Mouse (Mus musculus) heart, embryonic 14.5 days (tissue): ENCODE measurements around the gene Efcab11. TPM values are rescaled to one million over a fixed set of nuclear protein-coding genes. Genes with fewer than 3 reads are reported as not detected.

ENCODE experiments used
- ATAC-seq: fragments of 200-750 bp; cut with Nextera tagmentation; 2 replicates; pipeline ENCODE4 v1.8.0; 2017; ENCODE audit warnings: low read depth, moderate TSS enrichment; ENCODE audit not compliant: insufficient number of reproducible peaks, insufficient read depth, low FRiP score
- H3K27ac ChIP-seq, 2 experiments: fragments of 200-500 bp in 1 of 2; fragments of 300-500 bp in 1 of 2; sonication (generic) in 1 of 2; replicated peaks in 1 of 2; 2 replicates each; pipeline ENCODE4 v1.5.1; 2012 to 2014; ENCODE audit warnings: low read depth in 2 of 2, low read length in 2 of 2, control low read depth in 1 of 2, mild to moderate bottlenecking in 1 of 2, mixed read lengths in 1 of 2; ENCODE audit not compliant: control insufficient read depth in 1 of 2, insufficient read depth in 1 of 2
- H3K27me3 ChIP-seq: fragments of 300-500 bp; sonication (generic); 2 replicates; pipeline ENCODE4 v1.6.1; 2014; ENCODE audit warnings: mild to moderate bottlenecking, low read length, control low read depth; ENCODE audit not compliant: control insufficient read depth, insufficient read depth
- H3K36me3 ChIP-seq: fragments of 300-500 bp; sonication (generic); 2 replicates; pipeline ENCODE4 v1.6.1; 2014; ENCODE audit warnings: mild to moderate bottlenecking, control low read depth, low read length, mixed read lengths; ENCODE audit not compliant: control insufficient read depth, insufficient read depth
- H3K4me1 ChIP-seq, 2 experiments: fragments of 200-500 bp in 1 of 2; fragments of 300-500 bp in 1 of 2; sonication (generic) in 1 of 2; 2 replicates each; pipeline ENCODE4 v1.6.1; 2012 to 2014; ENCODE audit warnings: low read length in 2 of 2, control low read depth in 1 of 2, mixed read lengths in 1 of 2; ENCODE audit not compliant: control insufficient read depth in 2 of 2, insufficient read depth in 2 of 2
- H3K4me2 ChIP-seq: fragments of 300-500 bp; sonication (generic); 2 replicates; pipeline ENCODE4 v1.6.1; 2014; ENCODE audit warnings: mild to moderate bottlenecking, low read length
- H3K4me3 ChIP-seq, 2 experiments: fragments of 200-500 bp in 1 of 2; fragments of 300-500 bp in 1 of 2; sonication (generic) in 1 of 2; 2 replicates each; pipeline ENCODE4 v1.5.1; 2012 to 2014; ENCODE audit warnings: low read length in 2 of 2, mild to moderate bottlenecking in 2 of 2, control low read depth in 1 of 2, low read depth in 1 of 2, moderate library complexity in 1 of 2; ENCODE audit not compliant: control insufficient read depth in 1 of 2, insufficient read depth in 1 of 2
- H3K9ac ChIP-seq: fragments of 300-500 bp; sonication (generic); 2 replicates; pipeline ENCODE4 v1.6.1; 2014; ENCODE audit warnings: mild to moderate bottlenecking, low read length
- H3K9me3 ChIP-seq: fragments of 300-500 bp; sonication (generic); 2 replicates; pipeline ENCODE4 v1.6.1; 2016; ENCODE audit warnings: low read length, control low read depth; ENCODE audit not compliant: control insufficient read depth
- WGBS: fragments of 180-500 bp; shearing (Covaris S2); extraction: QIAGEN DNeasy Blood & Tissue Kit; methylation state at CpG from one replicate; pipeline ENCODE4 v1.1.7; 2014; 5-methylcytosine and 5-hydroxymethylcytosine counted together
- polyA plus RNA-seq: library from polyadenylated mRNA; unstranded; fragments of >200 nt; fragmentation: Nextera tagmentation; extraction: Ambion mirVana; gene quantifications from 2 replicates; pipeline ENCODE4 v1.2.1, GENCODE M21; 2014

Efcab11 gene
- polyA plus RNA-seq, 1 experiment from 2014 or later: 11.0 TPM

DNA sequence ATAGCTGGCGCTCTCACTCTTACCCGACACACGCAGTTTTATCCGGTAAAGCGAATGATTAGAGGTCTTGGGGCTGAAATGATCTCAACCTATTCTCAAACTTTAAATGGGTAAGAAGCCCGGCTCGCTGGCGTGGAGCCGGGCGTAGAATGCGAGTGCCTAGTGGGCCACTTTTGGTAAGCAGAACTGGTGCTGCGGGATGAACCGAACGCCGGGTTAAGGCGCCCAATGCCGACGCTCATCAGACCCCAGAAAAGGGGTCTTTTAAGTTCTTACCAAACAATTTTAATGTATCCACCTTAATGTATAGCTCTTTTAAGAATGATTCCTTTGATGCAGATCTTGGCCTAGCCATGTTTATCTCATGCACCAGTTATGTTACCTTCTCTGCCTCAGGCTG is 238.8 kb downstream of the Efcab11 start:
- Histone ChIP-seq H3K27me3 (no peaks in the 10 kb centered on the region), H3K9ac (no peak overlapping the region), H3K4me1 (peaks cover 0 to 2% of the 10 kb centered on the region in 2 experiments; a peak in 1 of 4 replicates), H3K36me3 (no peaks in the 10 kb centered on the region), H3K4me2 (no peak overlapping the region), H3K9me3 (peaks cover 27% of the 10 kb centered on the region), H3K4me3 (no peak overlapping the region), H3K27ac (no peak overlapping the region)
- 90% methylated on average over 18 of the region's 18 CpGs for WGBS
- ATAC-seq: peak; percentile 82

DNA sequence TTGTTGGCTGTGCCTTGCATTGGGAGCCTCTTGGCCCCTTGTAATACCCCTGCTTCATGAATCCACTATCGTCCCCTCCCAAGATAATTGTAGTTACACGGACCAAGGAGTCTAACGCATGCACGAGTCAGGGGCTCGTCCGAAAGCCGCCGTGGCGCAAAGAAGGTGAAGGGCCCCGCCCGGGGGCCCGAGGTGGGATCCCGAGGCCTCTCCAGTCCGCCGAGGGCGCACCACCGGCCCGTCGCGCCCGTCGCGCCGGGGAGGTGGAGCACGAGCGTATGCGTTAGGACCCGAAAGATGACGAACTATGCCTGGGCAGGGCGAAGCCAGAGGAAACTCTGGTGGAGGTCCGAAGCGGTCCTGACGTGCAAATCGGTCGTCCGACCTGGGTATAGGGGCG is 239.3 kb downstream of the Efcab11 start:
- Histone ChIP-seq H3K27me3 (no peaks in the 10 kb centered on the region), H3K4me2 (no peak overlapping the region), H3K27ac (no peak overlapping the region), H3K4me1 (peaks cover 2 to 5% of the 10 kb centered on the region in 2 experiments; a peak in 1 of 4 replicates), H3K4me3 (no peak overlapping the region), H3K36me3 (no peaks in the 10 kb centered on the region), H3K9me3 (peaks cover 27% of the 10 kb centered on the region), H3K9ac (no peak overlapping the region)
- peak; percentile 98 for ATAC-seq
- 88% methylated on average over 37 of the region's 37 CpGs for WGBS

Other genes with a start within 250 kb of the Efcab11 start
- 25.5 and 30.5 TPM in 2 replicates for gene Tdp1, start 78 bp upstream of the Efcab11 start, polyA plus RNA-seq
- 0.08 and 0.31 TPM in 2 replicates for gene Kcnk13, start 80.1 kb upstream of the Efcab11 start, polyA plus RNA-seq
- gene Psmc1, start 225.7 kb upstream of the Efcab11 start, polyA plus RNA-seq: 196 and 198 TPM in 2 replicates